Mouse (Mus musculus): ENCODE results near the gene Hepacam. TPM values are rescaled to one million over a fixed set of nuclear protein-coding genes. Genes with fewer than 3 reads are reported as not detected.

Hepacam gene
- polyA plus RNA-seq, 1 experiment: not detected

DNA sequence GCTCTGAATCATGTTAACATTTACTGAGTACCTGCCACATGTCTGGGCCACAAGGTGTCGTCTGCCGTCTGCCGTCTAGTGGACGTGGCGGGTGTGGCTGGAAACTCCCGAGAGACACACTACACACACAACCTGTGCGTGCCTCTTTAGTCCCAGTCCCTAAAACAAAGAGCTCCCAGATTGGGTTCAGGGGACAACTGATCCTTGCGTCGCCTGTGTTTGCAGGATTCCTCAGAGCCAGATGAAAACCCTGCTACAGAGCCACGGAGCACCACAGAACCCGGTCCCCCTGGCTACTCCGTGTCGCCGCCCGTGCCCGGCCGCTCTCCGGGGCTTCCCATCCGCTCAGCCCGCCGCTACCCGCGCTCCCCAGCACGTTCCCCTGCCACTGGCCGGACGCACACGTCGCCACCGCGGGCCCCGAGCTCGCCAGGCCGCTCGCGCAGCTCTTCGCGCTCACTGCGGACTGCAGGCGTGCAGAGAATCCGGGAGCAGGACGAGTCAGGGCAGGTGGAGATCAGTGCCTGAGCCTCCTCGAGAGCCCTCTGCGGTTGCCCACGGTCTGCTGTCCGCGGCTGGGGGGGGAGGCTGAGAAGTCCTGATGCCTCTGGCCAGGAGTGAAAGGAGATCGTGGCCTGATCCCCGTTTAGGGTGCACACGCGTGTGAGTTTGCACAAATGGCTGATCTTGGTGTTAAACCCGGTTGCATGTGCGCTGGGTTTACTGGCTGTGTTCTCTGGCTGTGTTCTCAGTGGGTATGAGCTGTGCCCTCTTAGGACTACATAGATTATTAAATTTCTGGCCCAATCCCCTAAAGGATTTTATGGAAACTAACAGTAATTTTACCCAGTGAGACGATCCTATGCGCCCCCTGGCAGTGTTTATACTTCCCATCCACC is 17.4 kb downstream of the Hepacam start:
- Histone ChIP-seq H3K27me3 (ENCODE audit: control insufficient read depth, insufficient read depth, low read length) (peaks cover 5% of the 10 kb centered on the region), H3K4me3 (ENCODE audit: extremely low read depth, insufficient read depth, insufficient read length) (no peak overlapping the region), H3K4me1 (ENCODE audit: control insufficient read depth, insufficient read depth, insufficient read length) (peaks cover 4% of the 10 kb centered on the region; the same call in 1 of the 2 replicates), H3K36me3 (ENCODE audit: control insufficient read depth, insufficient read depth, low read length) (no peaks in the 10 kb centered on the region), H3K27ac (ENCODE audit: insufficient read depth, low read length) (no peak overlapping the region)
- DNase-seq (ENCODE audit: low read depth in 1 of 2, low spot score in 2 of 2): no peak
- no peak for TF ChIP-seq POLR2A (IDR thresholded peaks at IDR 0.05; ENCODE audit: low read depth, low read length)
- TF ChIP-seq CTCF (IDR thresholded peaks at IDR 0.05; ENCODE audit: extremely low read depth, insufficient read depth, insufficient read length, insufficient replicate concordance): no peak
- 8% methylated on average over 54 of the region's 54 CpGs for WGBS

- Histone ChIP-seq H3K4me1 (ENCODE audit: control insufficient read depth, insufficient read depth, insufficient read length) (no peaks in the 10 kb centered on the region), H3K36me3 (ENCODE audit: control insufficient read depth, insufficient read depth, low read length) (no peaks in the 10 kb centered on the region), H3K4me3 (ENCODE audit: extremely low read depth, insufficient read depth, insufficient read length) (no peak overlapping the region), H3K27me3 (ENCODE audit: control insufficient read depth, insufficient read depth, low read length) (no peaks in the 10 kb centered on the region), H3K27ac (ENCODE audit: insufficient read depth, low read length) (no peak overlapping the region)
- TF ChIP-seq POLR2A (IDR thresholded peaks at IDR 0.05; ENCODE audit: low read depth, low read length): no peak
- TF ChIP-seq CTCF (IDR thresholded peaks at IDR 0.05; ENCODE audit: extremely low read depth, insufficient read depth, insufficient read length, insufficient replicate concordance): no peak
- DNase-seq (ENCODE audit: low read depth in 1 of 2, low spot score in 2 of 2): no peak
- 85% methylated on average over 2 of the region's 2 CpGs for WGBS
Observed at GRCm38 (mm10) chr9:37390891-37391290, 23.7 kb downstream of the Hepacam start.

DNA sequence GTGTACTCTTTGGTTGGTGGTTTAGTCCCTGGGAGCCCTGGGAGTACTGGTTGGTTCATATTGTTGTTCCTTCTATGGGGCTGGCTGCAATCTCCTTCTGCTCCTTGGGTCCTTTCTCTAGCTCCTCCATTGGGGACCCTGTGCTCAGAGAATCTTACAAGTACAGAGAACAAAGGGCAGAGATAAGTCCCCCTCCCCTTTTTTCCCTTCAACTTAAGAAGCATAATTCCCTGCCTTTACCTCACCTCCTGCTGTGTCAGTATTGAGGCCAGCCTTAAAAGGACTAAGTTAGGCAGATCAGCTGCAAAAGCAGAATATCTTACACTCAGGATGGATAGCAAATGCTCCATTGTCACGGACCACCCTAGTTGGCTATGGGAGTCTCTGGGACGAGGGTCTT is 24.9 kb downstream of the Hepacam start:
- no peaks in the 10 kb centered on the region for H3K27me3 ChIP-seq (ENCODE audit: control insufficient read depth, insufficient read depth, low read length)
- H3K4me1 ChIP-seq (ENCODE audit: control insufficient read depth, insufficient read depth, insufficient read length): no peaks in the 10 kb centered on the region
- H3K36me3 ChIP-seq (ENCODE audit: control insufficient read depth, insufficient read depth, low read length): no peaks in the 10 kb centered on the region
- TF ChIP-seq POLR2A (IDR thresholded peaks at IDR 0.05; ENCODE audit: low read depth, low read length) (no peak), CTCF (IDR thresholded peaks at IDR 0.05; ENCODE audit: extremely low read depth, insufficient read depth, insufficient read length, insufficient replicate concordance) (no peak)
- H3K4me3 ChIP-seq (ENCODE audit: extremely low read depth, insufficient read depth, insufficient read length): no peak overlapping the region
- WGBS: 91% methylated on average over 2 of the region's 2 CpGs
- no peak overlapping the region for H3K27ac ChIP-seq (ENCODE audit: insufficient read depth, low read length)
- no peak for DNase-seq (ENCODE audit: low read depth in 1 of 2, low spot score in 2 of 2)

GRCm38 (mm10) chr9:37393482-37394131 is 26.5 kb downstream of the Hepacam start:
- no peak overlapping the region for H3K4me3 ChIP-seq (ENCODE audit: extremely low read depth, insufficient read depth, insufficient read length)
- H3K27ac ChIP-seq (ENCODE audit: insufficient read depth, low read length): no peak overlapping the region
- no peak for TF ChIP-seq CTCF (IDR thresholded peaks at IDR 0.05; ENCODE audit: extremely low read depth, insufficient read depth, insufficient read length, insufficient replicate concordance)
- TF ChIP-seq POLR2A (IDR thresholded peaks at IDR 0.05; ENCODE audit: low read depth, low read length): no peak
- DNase-seq (ENCODE audit: low read depth in 1 of 2, low spot score in 2 of 2): no peak
- no peaks in the 10 kb centered on the region for H3K36me3 ChIP-seq (ENCODE audit: control insufficient read depth, insufficient read depth, low read length)
- no peaks in the 10 kb centered on the region for H3K27me3 ChIP-seq (ENCODE audit: control insufficient read depth, insufficient read depth, low read length)
- 77% methylated on average over 8 of the region's 8 CpGs for WGBS
- no peaks in the 10 kb centered on the region for H3K4me1 ChIP-seq (ENCODE audit: control insufficient read depth, insufficient read depth, insufficient read length)

DNA sequence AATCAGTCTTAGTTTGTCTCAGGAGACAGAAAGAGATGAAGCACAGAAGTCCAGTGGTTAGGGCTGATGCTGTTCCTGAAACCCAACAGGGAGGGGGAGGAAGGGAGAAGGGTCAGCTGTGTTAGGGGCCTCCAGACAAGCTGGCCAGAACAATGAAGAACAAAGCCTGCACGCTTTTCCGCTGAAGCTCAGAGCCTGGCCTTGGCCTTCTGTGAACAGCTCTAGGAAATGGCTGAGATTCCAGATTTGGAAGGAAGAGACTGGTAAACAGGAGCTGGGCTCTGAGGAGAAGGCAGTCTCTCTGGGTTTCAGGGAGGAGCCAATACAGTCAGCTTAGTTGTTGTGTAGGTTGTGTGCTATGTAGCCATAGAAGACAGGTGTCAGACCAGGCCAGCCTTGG is 33.4 kb downstream of the Hepacam start:
- H3K27ac ChIP-seq (ENCODE audit: insufficient read depth, low read length): no peak overlapping the region
- H3K4me3 ChIP-seq (ENCODE audit: extremely low read depth, insufficient read depth, insufficient read length): no peak overlapping the region
- no peaks in the 10 kb centered on the region for H3K27me3 ChIP-seq (ENCODE audit: control insufficient read depth, insufficient read depth, low read length)
- H3K4me1 ChIP-seq (ENCODE audit: control insufficient read depth, insufficient read depth, insufficient read length): no peaks in the 10 kb centered on the region
- DNase-seq (ENCODE audit: low read depth in 1 of 2, low spot score in 2 of 2): no peak
- WGBS: 93% methylated on average over 2 of the region's 2 CpGs
- TF ChIP-seq CTCF (IDR thresholded peaks at IDR 0.05; ENCODE audit: extremely low read depth, insufficient read depth, insufficient read length, insufficient replicate concordance) (no peak), POLR2A (IDR thresholded peaks at IDR 0.05; ENCODE audit: low read depth, low read length) (no peak)
- H3K36me3 ChIP-seq (ENCODE audit: control insufficient read depth, insufficient read depth, low read length): no peaks in the 10 kb centered on the region

DNA sequence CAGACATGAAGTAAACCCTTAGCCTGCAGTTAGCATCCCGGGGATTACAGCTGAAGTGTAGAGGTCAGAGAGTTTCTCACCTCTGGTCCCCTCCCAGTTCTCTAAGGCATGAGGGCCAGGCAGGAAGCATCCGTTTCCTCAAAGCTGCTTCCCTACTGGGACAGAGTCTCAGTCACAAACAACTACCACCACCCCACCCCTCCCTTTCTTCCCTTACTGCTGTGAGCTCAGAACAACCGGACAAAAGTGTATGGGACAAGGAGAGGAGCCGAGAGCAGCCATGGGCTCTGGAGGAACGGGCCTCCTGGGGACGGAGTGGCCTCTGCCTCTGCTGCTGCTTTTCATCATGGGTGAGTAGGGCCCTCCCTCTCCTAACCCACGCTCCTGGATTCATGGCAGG is 34.7 kb downstream of the Hepacam start, which contains the start of gene Robo4:
Robo4 (plus strand) TSS at position 96 of the 400 bp plus-strand sequence.
- Histone ChIP-seq H3K4me1 (ENCODE audit: control insufficient read depth, insufficient read depth, insufficient read length) (no peaks in the 10 kb centered on the region), H3K36me3 (ENCODE audit: control insufficient read depth, insufficient read depth, low read length) (no peaks in the 10 kb centered on the region), H3K27ac (ENCODE audit: insufficient read depth, low read length) (0 out of 2 replicates have a peak within 1 kb of the TSS, but pooled peaks have one; percentile 25), H3K27me3 (ENCODE audit: control insufficient read depth, insufficient read depth, low read length) (no peaks in the 10 kb centered on the region), H3K4me3 (ENCODE audit: extremely low read depth, insufficient read depth, insufficient read length) (peak within 1 kb of the TSS; percentile 21; the same call in 1 of the 2 replicates)
- TF ChIP-seq POLR2A (IDR thresholded peaks at IDR 0.05; ENCODE audit: low read depth, low read length): no peak
- TF ChIP-seq CTCF (IDR thresholded peaks at IDR 0.05; ENCODE audit: extremely low read depth, insufficient read depth, insufficient read length, insufficient replicate concordance): no peak
- WGBS: 10% methylated on average over 7 of the region's 7 CpGs
- no peak for DNase-seq (ENCODE audit: low read depth in 1 of 2, low spot score in 2 of 2)

Measured in spleen, adult 2 months (tissue).